Mouse (Mus musculus) midbrain, embryonic 10.5 days (tissue): ENCODE results near the gene Nfatc4. TPM values are rescaled to one million over a fixed set of nuclear protein-coding genes. Genes with fewer than 3 reads are reported as not detected.

Source experiments
- DNase-seq: peaks from one replicate; pipeline ENCODE4 v3.0.0-alpha.2; 2017; ENCODE audit warnings: low spot score
- H3K27ac ChIP-seq: fragments of 300-500 bp; sonication (generic); replicated peaks from 2 replicates; pipeline ENCODE4 v1.5.1; 2016; ENCODE audit warnings: mild to moderate bottlenecking
- H3K27me3 ChIP-seq: fragments of 300-500 bp; sonication (generic); 2 replicates; pipeline ENCODE4 v1.6.1; 2016; ENCODE audit warnings: low read depth, mild to moderate bottlenecking; ENCODE audit not compliant: poor library complexity, severe bottlenecking
- H3K36me3 ChIP-seq: fragments of 300-500 bp; sonication (generic); 2 replicates; pipeline ENCODE4 v1.6.1; 2016; ENCODE audit warnings: mild to moderate bottlenecking, moderate library complexity
- H3K4me1 ChIP-seq: fragments of 300-500 bp; sonication (generic); 2 replicates; pipeline ENCODE4 v1.6.1; 2016
- H3K4me3 ChIP-seq: fragments of 300-500 bp; sonication (generic); 2 replicates; pipeline ENCODE4 v1.5.1; 2016; ENCODE audit warnings: mild to moderate bottlenecking, moderate library complexity
- H3K9me3 ChIP-seq: fragments of 300-500 bp; sonication (generic); replicated peaks from 2 replicates; pipeline ENCODE4 v1.6.1; 2016; ENCODE audit warnings: mild to moderate bottlenecking
- WGBS: fragments of 180-500 bp; shearing (Covaris S2); methylation state at CpG from one replicate; pipeline ENCODE4 v1.1.7; 2016; 5-methylcytosine and 5-hydroxymethylcytosine counted together
- polyA plus RNA-seq: library from polyadenylated mRNA; unstranded; fragments of >200 nt; fragmentation: Nextera tagmentation; extraction: Ambion mirVana; gene quantifications from 2 replicates; pipeline ENCODE4 v1.2.1, GENCODE M21; 2016

Nfatc4 gene
- polyA plus RNA-seq, 1 experiment from 2014 or later, result 24.6 TPM

- Histone ChIP-seq H3K4me1 (peaks cover 3% of the 10 kb centered on the region), H3K27ac (no peak overlapping the region), H3K9me3 (no peaks in the 10 kb centered on the region), H3K4me3 (no peak overlapping the region), H3K27me3 (no peaks in the 10 kb centered on the region), H3K36me3 (peaks cover 97% of the 10 kb centered on the region)
- DNase-seq, result no peak
- WGBS, result 89% methylated on average over 14 of the region's 14 CpGs
Observed at GRCm38 (mm10) chr14:55868230-55869026, 45.5 kb downstream of the Nfatc4 start.

- H3K27me3 ChIP-seq, result no peaks in the 10 kb centered on the region
- peaks cover 14% of the 10 kb centered on the region for H3K4me1 ChIP-seq
- DNase-seq, result no peak
- WGBS, result 94% methylated on average over 6 of the region's 6 CpGs
- H3K9me3 ChIP-seq, result no peaks in the 10 kb centered on the region
- H3K36me3 ChIP-seq, result peaks cover 86% of the 10 kb centered on the region
- H3K4me3 ChIP-seq, result no peak overlapping the region
- H3K27ac ChIP-seq, result no peak overlapping the region
Observed at GRCm38 (mm10) chr14:55869538-55869937, 46.6 kb downstream of the Nfatc4 start.

- Histone ChIP-seq H3K4me1 (peaks cover 14% of the 10 kb centered on the region), H3K27me3 (no peaks in the 10 kb centered on the region), H3K27ac (no peak overlapping the region), H3K9me3 (no peaks in the 10 kb centered on the region), H3K4me3 (no peak overlapping the region), H3K36me3 (peaks cover 61% of the 10 kb centered on the region)
- no peak for DNase-seq
- WGBS, result 95% methylated on average over 12 of the region's 12 CpGs
Observed at GRCm38 (mm10) chr14:55872039-55872438, 49.1 kb downstream of the Nfatc4 start.

GRCm38 (mm10) chr14:55872551-55872950 is 49.6 kb downstream of the Nfatc4 start:
- Histone ChIP-seq H3K27me3 (no peaks in the 10 kb centered on the region), H3K4me1 (peaks cover 15% of the 10 kb centered on the region), H3K4me3 (no peak overlapping the region), H3K9me3 (no peaks in the 10 kb centered on the region), H3K36me3 (peaks cover 57% of the 10 kb centered on the region), H3K27ac (no peak overlapping the region)
- WGBS, result 92% methylated on average over 17 of the region's 17 CpGs
- DNase-seq, result no peak

- DNase-seq, result no peak
- H3K9me3 ChIP-seq, result no peaks in the 10 kb centered on the region
- H3K4me1 ChIP-seq, result peaks cover 22% of the 10 kb centered on the region
- H3K27me3 ChIP-seq, result no peaks in the 10 kb centered on the region
- WGBS, result 87% methylated on average over 8 of the region's 8 CpGs
- H3K27ac ChIP-seq, result peak overlapping the region; percentile 71
- H3K4me3 ChIP-seq, result no peak overlapping the region
- H3K36me3 ChIP-seq, result peaks cover 50% of the 10 kb centered on the region
Observed at GRCm38 (mm10) chr14:55873242-55873713, 50.3 kb downstream of the Nfatc4 start.

- 18% methylated on average over 30 of the region's 30 CpGs for WGBS
- Histone ChIP-seq H3K27ac (peak overlapping the region; percentile 71), H3K36me3 (peaks cover 43% of the 10 kb centered on the region), H3K4me1 (peaks cover 26% of the 10 kb centered on the region), H3K4me3 (peak overlapping the region; percentile 40), H3K27me3 (no peaks in the 10 kb centered on the region), H3K9me3 (no peaks in the 10 kb centered on the region)
- DNase-seq, result peak; percentile 86
Observed at GRCm38 (mm10) chr14:55873714-55874683, 51.1 kb downstream of the Nfatc4 start.

GRCm38 (mm10) chr14:55877469-55878315 is 54.7 kb downstream of the Nfatc4 start:
- Histone ChIP-seq H3K27ac (no peak overlapping the region), H3K9me3 (no peaks in the 10 kb centered on the region), H3K27me3 (no peaks in the 10 kb centered on the region), H3K4me1 (peaks cover 26% of the 10 kb centered on the region), H3K36me3 (peaks cover 6% of the 10 kb centered on the region), H3K4me3 (no peak overlapping the region; the same call in 1 of the 2 replicates)
- WGBS, result 37% methylated on average over 14 of the region's 14 CpGs
- no peak for DNase-seq

- 34% methylated on average over 7 of the region's 7 CpGs for WGBS
- no peak overlapping the region for H3K4me3 ChIP-seq
- H3K27me3 ChIP-seq, result 0 out of 2 replicates have a peak, but pooled peaks cover 3% of the 10 kb centered on the region
- H3K4me1 ChIP-seq, result peaks cover 24% of the 10 kb centered on the region
- H3K36me3 ChIP-seq, result no peaks in the 10 kb centered on the region
- no peaks in the 10 kb centered on the region for H3K9me3 ChIP-seq
- no peak overlapping the region for H3K27ac ChIP-seq
- no peak for DNase-seq
Observed at GRCm38 (mm10) chr14:55878316-55878940, 55.5 kb downstream of the Nfatc4 start.

GRCm38 (mm10) chr14:55879623-55880022 is 56.7 kb downstream of the Nfatc4 start:
- DNase-seq, result peak; percentile 57
- WGBS, result 32% methylated on average over 1 of the region's 1 CpGs

GRCm38 (mm10) chr14:55880982-55881381 is 58.0 kb downstream of the Nfatc4 start:
- WGBS, result 83% methylated on average over 8 of the region's 8 CpGs
- H3K4me3 ChIP-seq, result no peak overlapping the region
- peaks cover 34% of the 10 kb centered on the region for H3K4me1 ChIP-seq
- no peaks in the 10 kb centered on the region for H3K36me3 ChIP-seq
- H3K9me3 ChIP-seq, result no peaks in the 10 kb centered on the region
- no peak for DNase-seq
- no peak overlapping the region for H3K27ac ChIP-seq
- 0 out of 2 replicates have a peak, but pooled peaks cover 4% of the 10 kb centered on the region for H3K27me3 ChIP-seq

More at GRCm38 (mm10) chr14:55879623-55880022, 56.7 kb downstream of the Nfatc4 start:
- 0 out of 2 replicates have a peak, but pooled peaks cover 4% of the 10 kb centered on the region for H3K27me3 ChIP-seq
- H3K36me3 ChIP-seq, result no peaks in the 10 kb centered on the region
- no peaks in the 10 kb centered on the region for H3K9me3 ChIP-seq
- peaks cover 25% of the 10 kb centered on the region for H3K4me1 ChIP-seq
- no peak overlapping the region for H3K27ac ChIP-seq
- H3K4me3 ChIP-seq, result no peak overlapping the region

- Histone ChIP-seq H3K27ac (peak overlapping the region; percentile 33; the same call in 1 of the 2 replicates), H3K36me3 (peaks cover 9% of the 10 kb centered on the region), H3K4me1 (peaks cover 46% of the 10 kb centered on the region), H3K27me3 (0 out of 2 replicates have a peak, but pooled peaks cover 4% of the 10 kb centered on the region), H3K9me3 (no peaks in the 10 kb centered on the region), H3K4me3 (no peak overlapping the region)
- no peak for DNase-seq
- 67% methylated on average over 6 of the region's 6 CpGs for WGBS
Observed at GRCm38 (mm10) chr14:55882171-55882641, 59.3 kb downstream of the Nfatc4 start.
